ENCODE assay signal across 9 mouse cellular contexts in genomic region chr2:128786795-128787194, GRCm38 (mm10).
"Had no signal": no experiment of that assay in that cellular context is flagged by ENCODE, and none has a peak within 500 bp of the region (broad histone marks: within the 10 kb centered on the region; RNA-seq: fewer than 3 reads in every experiment).

No protein-coding gene starts in this region.

- ATAC-seq: liver, postnatal 0 days had no signal

- H3K27ac ChIP-seq: kidney, embryonic 15.5 days; limb, embryonic 12.5 days; stomach, postnatal 0 days had no signal

- H3K4me2 ChIP-seq: kidney, embryonic 15.5 days; limb, embryonic 12.5 days; liver, embryonic 11.5 days had no signal

- H3K4me3 ChIP-seq: kidney, embryonic 15.5 days; limb, embryonic 12.5 days had no signal

- H3K9me3 ChIP-seq: kidney, embryonic 15.5 days; limb, embryonic 12.5 days had no signal

- H3K27me3 ChIP-seq: kidney, embryonic 15.5 days; limb, embryonic 12.5 days had no signal

- DNase-seq: kidney, adult 11 months; kidney, postnatal 14 days; liver, postnatal 0 days; thymus, adult 2 months; thymus, postnatal 25 days had no signal

- H3K9ac ChIP-seq: kidney, embryonic 15.5 days; limb, embryonic 12.5 days; liver, postnatal 0 days had no signal

- H3K4me1 ChIP-seq: kidney, embryonic 15.5 days had no signal
